Mouse (Mus musculus) olfactory bulb, adult 2 months (tissue): ENCODE measurements at regions not wholly inside any gene's neighbourhood (a gene's known extent, or its start where the extent isn't known, plus 50 kb on each side); places are given as distances from the start of the nearest gene placed in this dataset.

Source experiments
- CTCF ChIP-seq: fragments of 200-500 bp; IDR thresholded peaks from 2 replicates; pipeline ENCODE4 v1.5.1; 2012; ENCODE audit warnings: low read depth, mild to moderate bottlenecking, low read length, moderate library complexity; ENCODE audit not compliant: insufficient read depth
- POLR2A ChIP-seq: fragments of 200-500 bp; IDR thresholded peaks from 2 replicates; pipeline ENCODE4 v1.6.1; 2012; ENCODE audit warnings: mild to moderate bottlenecking, low read depth, low read length, moderate library complexity; ENCODE audit not compliant: insufficient read depth

DNA sequence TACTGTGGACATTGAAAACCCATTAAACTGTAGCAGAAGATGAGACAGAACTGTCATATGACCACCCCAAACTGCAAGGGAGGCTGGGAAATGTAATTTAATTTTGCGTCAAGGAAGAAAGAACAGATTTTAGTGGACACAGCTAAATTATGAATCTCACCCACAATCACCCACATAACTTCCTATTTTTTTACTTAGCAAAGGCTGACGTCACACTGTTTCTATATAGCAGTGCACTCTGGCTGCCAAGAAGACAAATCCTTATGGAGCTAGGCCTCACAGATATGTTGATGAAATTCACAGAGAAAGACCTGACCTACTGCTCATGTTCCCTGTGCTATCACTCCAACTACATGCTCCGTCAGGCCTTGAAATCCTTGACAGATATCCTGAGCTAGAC, 118.5 kb upstream of the Lmo4 start:
- TF ChIP-seq CTCF: no peak
- TF ChIP-seq POLR2A: no peak
